Mouse (Mus musculus) central nervous system, embryonic 11.5 days (tissue): Measurements from ENCODE around the gene Zfp65. TPM values are rescaled to one million over a fixed set of nuclear protein-coding genes. Genes with fewer than 3 reads are reported as not detected.

Experiments
- polyA plus RNA-seq: library from polyadenylated mRNA; depleted of rRNA; stranded (reverse); fragments of >200 nt; gene quantifications from 2 replicates; pipeline ENCODE4 v1.2.3, GENCODE M21; 2012; rRNA removed

Zfp65 gene
- polyA plus RNA-seq, result 5.8 and 10.6 TPM in 2 replicates

DNA sequence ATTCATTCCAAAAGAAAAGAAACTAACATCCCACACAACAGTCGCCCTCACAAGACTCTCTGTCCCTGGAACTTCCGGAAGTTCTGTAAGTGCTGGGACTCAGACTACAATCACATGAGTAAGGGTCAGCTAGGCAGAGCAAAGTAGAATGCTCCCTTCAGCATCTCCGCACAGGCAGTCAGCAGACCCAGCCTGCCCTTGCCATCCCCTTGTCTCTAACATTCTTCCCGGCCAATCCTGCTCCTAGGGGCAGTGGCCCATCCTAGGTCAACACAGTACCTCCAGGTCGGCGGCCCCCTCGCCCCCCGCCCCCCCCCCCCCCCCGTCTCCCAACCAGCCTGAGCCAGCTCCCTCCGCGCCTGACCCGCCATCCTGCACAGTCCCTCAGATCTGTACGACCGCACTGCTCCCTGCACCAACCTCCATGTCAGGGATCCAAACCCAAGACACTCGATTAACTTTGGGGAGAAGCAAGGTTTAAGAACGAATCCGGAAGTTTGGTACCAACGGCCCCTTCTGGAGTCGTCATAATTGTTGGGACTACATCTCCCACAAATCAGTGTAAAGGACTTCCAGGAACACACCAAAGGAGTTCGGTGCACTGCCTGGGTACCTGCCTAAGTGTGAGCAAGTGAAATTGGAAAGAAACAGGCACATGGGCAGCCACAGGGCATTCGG is at the start of gene Zfp65:
TSS of gene Zfp65 (minus strand) at position 533 of the 678 bp plus-strand sequence.

DNA sequence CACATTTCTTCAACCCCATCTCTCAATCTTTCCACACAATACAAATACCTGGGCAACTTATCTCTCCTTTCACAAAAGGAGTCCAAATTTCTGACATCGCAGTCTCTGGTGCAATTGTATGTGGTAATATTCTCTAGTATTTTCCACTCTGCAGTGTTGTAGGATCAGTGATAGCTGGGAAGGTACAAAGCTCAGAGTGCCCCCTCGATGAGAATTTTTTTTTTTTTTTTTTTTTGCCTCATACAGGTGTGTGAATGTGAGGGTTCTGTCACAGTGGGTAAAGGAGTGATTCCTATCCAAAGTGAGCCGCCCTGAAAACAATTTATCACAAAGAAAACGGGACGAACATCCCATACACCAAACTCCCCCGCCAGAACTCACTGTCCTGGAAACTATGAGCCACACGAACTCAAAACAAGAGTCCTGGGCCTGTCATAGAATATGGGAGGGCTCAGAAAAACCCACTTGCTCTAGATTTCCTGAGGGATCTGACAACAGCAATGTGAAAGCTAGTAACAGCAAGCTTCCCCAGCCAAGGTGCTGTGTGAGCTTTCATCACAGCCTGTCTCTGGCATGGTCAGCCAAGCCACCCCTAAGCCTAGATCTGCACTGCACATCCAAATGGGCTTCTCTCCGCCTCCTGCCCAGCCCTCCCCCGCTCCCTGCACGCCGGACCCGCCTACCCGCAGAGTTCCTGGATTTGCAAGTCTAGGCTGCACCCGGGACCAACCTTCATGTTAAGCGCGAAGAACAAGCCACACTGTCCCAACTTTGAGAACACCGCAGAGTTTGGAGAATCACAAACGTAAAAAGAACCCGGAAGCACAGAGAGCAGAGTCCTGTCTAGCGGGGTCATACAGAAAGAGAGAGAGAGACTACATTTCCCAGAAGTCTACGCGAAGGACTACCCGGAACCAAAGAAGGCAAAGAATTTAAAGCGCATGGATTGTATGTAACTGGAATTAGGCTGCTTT is 25.6 kb upstream of the Zfp65 start, which contains the start of gene Zfp85:
TSS of gene Zfp85 (minus strand) at position 896 of the 974 bp plus-strand sequence.

DNA sequence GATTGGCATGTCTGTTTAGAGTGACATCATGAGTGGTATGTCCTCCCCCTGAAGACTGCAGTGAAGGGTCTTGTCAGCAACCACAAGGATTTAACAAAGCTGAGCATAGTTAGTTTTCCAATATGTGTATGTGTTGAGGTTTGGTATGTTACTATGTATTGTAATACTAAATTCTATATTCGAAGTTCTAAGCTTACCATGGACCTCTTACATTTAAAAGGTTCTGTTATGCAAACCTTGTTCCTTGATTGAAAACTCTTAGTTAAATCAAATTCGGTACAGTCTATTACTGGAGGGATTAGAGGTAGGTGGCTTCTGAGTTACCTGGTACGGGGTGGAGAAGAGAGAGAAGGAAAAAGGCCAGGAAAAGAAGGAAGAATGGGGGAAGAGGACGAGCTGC is 42.0 kb downstream of the Zfp65 start, which contains the start of gene Zfp738:
TSS of gene Zfp738 (minus strand) at position 101 of the 400 bp plus-strand sequence.

Other genes with a start within 250 kb of the Zfp65 start
- gene Zfp874b, start 244.9 kb downstream of the Zfp65 start, polyA plus RNA-seq, result 2.3 and 4.2 TPM in 2 replicates
- gene Zfp58, start 228.6 kb downstream of the Zfp65 start, polyA plus RNA-seq, result 6.4 and 10.1 TPM in 2 replicates
- gene Gm26965, start 203.0 kb downstream of the Zfp65 start, polyA plus RNA-seq, result not detected in 2 replicates
- gene Zfp87, start 203.0 kb downstream of the Zfp65 start, polyA plus RNA-seq, result 12.7 and 20.2 TPM in 2 replicates
- 8.5 and 11.2 TPM in 2 replicates for gene Zfp748, start 175.3 kb downstream of the Zfp65 start, polyA plus RNA-seq
- gene Zfp729b, start 119.5 kb downstream of the Zfp65 start, polyA plus RNA-seq, result 1.2 and 3.6 TPM in 2 replicates
- gene Gm49345, start 91.4 kb downstream of the Zfp65 start, polyA plus RNA-seq, result 0.11 TPM in 1 of 2 replicates, not detected in the other
- gene Zfp729a, start 91.4 kb downstream of the Zfp65 start, polyA plus RNA-seq, result 1.9 and 3.4 TPM in 2 replicates
- gene Zfp738, start 42.1 kb downstream of the Zfp65 start, polyA plus RNA-seq, result 6.1 and 11.8 TPM in 2 replicates
- 4.4 and 5.5 TPM in 2 replicates for gene Zfp85, start 26.1 kb upstream of the Zfp65 start, polyA plus RNA-seq
- 2.1 and 3.5 TPM in 2 replicates for gene Zfp493, start 50.5 kb upstream of the Zfp65 start, polyA plus RNA-seq
- gene Zfp273, start 84.6 kb upstream of the Zfp65 start, polyA plus RNA-seq, result 3.3 and 5.9 TPM in 2 replicates
- 4.2 and 6.3 TPM in 2 replicates for gene Gm10037, start 101.9 kb upstream of the Zfp65 start, polyA plus RNA-seq
- gene BC048507, start 134.2 kb upstream of the Zfp65 start, polyA plus RNA-seq, result 0.12 TPM in 1 of 2 replicates, not detected in the other